Mouse (Mus musculus): ENCODE data around the gene Tbl2.

Tbl2 gene

GRCm38 (mm10) chr5:135149053-135149819 lies at the start of gene Tbl2:
Tbl2 (plus strand) TSS chr5:135149657.
- peak; percentile 99 for DNase-seq

DNA sequence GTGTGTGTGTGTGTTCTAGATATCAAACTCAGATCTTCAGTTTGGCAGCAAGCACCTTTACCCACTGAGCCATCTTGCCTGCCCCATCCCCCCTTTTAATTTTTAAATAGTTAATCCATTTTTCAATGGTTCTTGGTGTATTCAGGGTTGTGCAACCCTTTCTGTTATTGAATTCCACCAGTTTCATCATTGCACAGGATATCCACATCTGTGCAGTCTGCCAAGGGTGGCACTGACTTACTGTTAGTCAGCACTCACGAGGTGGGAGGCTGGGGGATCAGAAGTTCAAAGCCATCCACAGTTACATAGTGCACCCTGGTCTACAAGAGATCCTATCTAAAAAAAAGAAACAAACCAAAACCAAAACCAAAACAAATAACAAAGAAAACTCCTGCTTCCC lies 48.5 kb upstream of the Tbl2 start:
- no peak for DNase-seq

DNA sequence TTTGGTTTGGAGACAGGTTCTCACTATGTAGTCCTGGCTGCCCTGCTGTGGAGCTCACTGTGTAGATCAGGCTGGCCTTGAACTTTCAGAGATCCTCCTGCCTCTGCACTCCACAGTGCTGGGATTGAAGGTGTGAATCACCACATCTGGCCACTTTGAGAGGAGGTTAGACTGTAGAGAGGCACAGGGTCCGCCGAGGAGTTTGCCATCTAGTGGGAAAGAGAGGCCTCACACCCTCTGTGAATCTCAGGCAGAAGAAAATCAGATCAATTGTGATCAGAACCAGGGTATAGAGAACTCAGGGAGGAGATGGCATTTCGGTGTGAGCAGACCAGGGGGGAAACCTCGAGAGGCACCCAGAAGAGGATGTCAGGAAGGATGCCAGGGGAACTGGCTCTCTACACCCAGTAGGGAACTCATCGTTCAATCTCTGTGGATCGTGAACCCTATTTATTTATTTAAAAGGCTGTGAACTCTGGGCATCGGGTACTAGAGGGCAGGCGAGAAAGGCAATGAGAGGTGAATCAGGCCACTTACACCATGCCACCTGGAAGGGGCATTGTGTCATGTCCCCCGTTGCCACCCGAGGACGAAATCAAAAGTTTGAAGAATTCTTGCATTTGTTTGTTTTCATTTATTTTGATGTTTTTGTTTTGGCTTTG lies 45.3 kb upstream of the Tbl2 start:
- DNase-seq: peak; percentile 11

DNA sequence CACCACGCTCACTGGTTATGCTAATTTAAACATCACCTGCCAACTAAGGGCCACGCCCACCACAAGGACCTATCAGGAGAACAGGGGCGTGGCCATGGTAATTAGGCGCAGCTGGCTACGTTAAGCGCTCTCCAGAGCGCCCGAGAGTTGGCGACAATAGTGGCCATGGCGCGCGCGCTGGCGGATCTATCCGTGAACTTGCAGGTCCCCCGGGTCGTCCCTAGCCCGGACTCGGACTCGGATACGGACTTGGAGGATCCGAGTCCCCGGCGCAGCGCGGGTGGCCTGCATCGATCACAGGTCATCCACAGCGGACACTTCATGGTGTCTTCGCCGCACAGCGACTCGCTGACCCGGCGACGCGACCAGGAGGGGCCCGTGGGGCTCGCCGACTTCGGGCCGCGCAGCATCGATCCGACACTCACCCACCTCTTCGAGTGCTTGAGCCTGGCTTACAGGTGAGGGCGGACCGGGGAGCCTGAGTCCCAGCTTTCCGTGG lies 42.6 kb upstream of the Tbl2 start:
- DNase-seq: peak; percentile 79

DNA sequence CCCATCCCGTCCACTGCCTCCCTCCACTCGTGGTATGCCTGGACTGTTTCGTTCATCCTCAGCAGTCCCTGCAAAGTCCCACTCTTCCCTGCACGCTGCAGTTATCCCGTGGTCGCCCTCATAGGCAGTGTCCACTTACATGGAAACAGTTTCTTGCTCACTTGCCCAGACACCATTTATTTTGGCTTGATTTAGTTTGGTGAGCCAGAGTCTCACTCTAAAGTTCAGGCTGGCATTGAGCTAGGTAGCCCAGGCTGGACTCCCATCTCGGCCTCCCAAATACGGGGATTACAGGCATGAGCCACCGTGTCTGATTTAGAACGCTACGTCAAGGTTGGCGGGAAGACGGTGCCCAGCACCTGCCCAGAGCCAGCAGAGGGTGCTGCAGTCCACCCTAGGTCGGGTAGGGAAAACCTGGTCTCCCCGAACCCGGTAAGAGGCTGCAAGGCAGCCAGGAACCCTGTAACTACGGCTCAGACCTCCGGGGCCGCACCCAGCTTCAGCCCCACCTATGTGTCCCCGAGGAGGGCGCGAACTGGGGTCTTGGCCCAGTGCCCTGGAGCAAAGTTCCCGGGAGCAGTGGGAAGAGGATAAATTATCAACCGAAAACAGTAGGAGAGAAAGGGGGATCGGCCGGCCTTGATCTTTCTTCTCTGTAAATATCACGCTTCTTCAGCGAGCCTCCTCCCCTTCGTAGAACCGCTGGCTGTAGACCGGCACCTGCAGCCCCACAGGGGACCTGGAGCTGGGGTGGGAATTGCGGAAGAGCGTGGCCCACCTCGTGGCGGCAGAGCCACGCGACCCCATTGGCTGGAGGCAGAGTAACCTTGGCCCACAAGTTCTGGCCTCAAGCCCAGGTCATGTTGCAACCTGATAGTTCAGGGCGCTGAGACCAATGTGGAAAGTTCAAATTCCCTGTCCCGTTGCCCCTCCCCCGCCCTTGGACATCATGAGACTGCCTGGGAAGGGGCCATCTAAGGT lies 41.6 kb upstream of the Tbl2 start:
- DNase-seq: peak; percentile 64

GRCm38 (mm10) chr5:135109017-135109416 lies 40.4 kb upstream of the Tbl2 start:
- DNase-seq: no peak

GRCm38 (mm10) chr5:135109426-135109825 lies 40.0 kb upstream of the Tbl2 start:
- no peak for DNase-seq

- DNase-seq: no peak
Measured at GRCm38 (mm10) chr5:135109976-135110375, 39.5 kb upstream of the Tbl2 start.

DNA sequence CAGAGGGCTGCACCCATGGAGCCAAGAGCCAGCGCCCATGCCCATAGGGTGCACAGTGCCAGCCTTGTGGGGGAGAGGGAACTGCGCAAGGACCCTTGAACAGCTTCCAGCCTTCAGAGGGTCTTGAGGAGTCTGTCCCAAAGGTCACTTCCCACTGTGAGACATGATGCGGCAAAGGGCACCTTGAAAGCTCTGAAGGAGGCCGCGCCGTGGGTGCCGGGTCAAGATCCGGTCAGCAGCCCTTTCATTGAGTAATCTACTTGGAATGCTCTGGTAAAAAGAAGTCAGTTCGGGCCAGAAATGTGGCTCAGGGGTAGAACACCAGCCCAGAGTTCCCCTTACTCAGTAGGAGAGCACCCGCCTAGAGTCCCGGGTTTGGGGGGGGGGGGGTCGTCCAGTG lies 35.7 kb upstream of the Tbl2 start:
- no peak for DNase-seq

- no peak for DNase-seq
Measured at GRCm38 (mm10) chr5:135115241-135115640, 34.2 kb upstream of the Tbl2 start.

GRCm38 (mm10) chr5:135118589-135119081 lies 30.8 kb upstream of the Tbl2 start:
- DNase-seq: peak; percentile 78

GRCm38 (mm10) chr5:135120753-135121152 lies 28.7 kb upstream of the Tbl2 start:
- DNase-seq: no peak

- DNase-seq: no peak
Measured at GRCm38 (mm10) chr5:135126121-135126520, 23.3 kb upstream of the Tbl2 start.

DNA sequence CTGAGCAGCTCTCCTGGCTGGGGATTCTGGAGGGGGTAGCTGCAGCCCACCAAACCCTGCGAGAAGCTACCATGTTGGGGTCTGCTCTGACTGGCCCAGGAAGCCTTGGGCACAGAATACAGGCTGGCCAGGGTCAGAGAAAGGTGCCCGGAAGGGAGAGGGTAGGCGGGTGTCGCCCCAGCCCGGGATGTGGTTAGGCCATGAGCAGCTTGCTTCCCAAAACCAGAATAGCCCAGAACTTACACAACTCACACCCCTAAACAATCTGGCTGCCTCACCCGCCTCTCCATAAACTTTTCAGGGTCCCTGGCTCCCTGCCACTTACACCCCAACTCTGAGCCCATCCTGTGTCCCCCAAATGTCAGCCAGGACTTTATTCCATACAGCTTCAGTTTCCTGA lies 21.8 kb upstream of the Tbl2 start:
- no peak for DNase-seq

DNA sequence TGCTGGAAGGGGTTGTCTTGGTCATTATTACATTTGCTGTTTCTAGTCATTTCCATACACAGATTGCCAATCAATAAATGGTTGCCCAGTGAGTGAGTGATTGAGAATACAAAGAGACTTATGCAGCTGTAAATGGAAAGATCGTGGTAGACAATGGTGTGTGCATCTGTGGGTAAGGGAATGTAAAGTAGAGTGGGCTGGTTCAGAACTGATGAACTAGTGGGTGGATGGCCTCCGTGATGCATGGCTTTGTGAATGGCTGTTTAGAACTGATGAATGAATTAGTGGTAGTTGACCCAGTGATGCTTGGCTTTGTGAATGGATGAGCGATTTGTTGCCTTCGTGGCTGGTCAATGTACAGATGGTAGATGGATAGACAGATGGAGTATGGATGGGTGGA lies 19.7 kb upstream of the Tbl2 start:
- DNase-seq: no peak

GRCm38 (mm10) chr5:135133736-135134405 lies 15.6 kb upstream of the Tbl2 start:
- DNase-seq: peak; percentile 71

GRCm38 (mm10) chr5:135134534-135134933 lies 14.9 kb upstream of the Tbl2 start:
- peak; percentile 49 for DNase-seq

DNA sequence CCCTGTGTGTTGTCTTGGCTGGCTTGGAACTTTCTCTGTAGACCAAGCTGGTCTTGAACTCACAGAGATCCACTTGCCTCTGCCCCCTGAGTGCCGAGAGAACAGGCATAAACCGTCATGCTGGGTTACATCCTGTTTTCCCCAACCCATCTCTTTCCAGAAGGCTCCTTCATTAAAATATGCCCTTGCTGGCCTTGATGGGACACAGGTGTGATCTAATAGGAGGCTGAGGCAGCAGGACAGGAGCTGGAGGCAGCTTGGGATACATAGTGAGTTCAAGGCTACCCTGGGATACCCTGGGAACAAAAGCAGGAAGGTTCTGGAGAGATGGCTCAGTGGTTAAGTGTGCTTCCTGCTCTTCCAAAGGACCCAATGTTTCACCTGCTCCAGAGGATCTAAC lies 9.6 kb upstream of the Tbl2 start:
- DNase-seq: no peak

DNA sequence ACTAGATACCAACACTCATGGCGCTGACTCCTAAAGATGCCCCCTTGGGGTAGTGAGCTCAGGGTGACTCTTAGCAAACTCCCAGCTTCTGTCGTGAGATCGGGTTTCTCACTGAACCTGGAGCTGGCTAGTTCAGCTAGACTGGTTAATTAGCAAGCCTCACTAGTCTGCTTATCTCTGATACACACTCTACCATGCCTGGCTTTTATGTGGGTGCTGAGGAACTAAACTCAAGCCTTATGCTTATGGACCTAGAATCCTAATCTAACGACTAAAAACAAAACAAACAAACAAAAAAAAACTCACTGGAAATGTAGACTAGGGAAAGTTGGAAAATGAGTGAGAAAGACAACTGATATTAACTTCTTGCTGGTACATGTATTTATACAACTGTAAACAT lies 5.0 kb upstream of the Tbl2 start:
- no peak for DNase-seq

- no peak for DNase-seq
Measured at GRCm38 (mm10) chr5:135145532-135145931, 3.9 kb upstream of the Tbl2 start.

DNA sequence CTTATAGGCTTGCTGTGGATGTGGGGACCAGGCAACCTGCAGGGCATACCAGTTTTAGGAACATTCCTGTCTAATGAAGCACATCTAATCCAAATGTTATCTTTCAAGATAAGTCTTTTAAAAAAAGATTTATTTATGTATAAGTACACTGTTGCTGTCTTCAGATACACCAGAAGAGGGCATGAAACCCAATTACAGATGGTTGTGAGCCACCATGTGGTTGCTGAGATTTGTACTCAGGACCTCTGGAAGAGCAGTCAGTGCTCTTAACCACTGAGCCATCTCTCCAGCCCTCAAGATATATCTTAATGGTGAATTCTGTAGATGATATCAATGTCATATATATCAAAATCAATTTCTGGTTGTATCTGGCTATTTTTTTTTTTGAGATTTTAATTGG lies 3.5 kb upstream of the Tbl2 start:
- no peak for DNase-seq

DNA sequence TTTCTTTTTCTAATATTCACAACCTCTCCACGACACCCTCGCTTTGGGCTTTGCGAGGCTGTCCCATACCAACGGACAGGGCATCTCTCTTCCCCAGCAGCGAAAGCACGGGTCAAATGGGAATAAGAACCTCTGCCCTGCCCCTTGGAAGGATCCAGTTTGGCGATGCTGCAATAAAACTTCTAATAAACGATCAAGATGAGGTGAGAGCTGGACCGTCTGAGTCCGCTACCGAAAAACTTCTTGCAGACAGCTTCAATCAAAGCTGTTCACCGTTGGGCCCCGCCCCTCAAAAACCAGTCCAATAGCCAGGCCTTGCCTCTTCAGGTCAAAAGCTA lies 773 bp upstream of the Tbl2 start:
- DNase-seq: no peak

DNA sequence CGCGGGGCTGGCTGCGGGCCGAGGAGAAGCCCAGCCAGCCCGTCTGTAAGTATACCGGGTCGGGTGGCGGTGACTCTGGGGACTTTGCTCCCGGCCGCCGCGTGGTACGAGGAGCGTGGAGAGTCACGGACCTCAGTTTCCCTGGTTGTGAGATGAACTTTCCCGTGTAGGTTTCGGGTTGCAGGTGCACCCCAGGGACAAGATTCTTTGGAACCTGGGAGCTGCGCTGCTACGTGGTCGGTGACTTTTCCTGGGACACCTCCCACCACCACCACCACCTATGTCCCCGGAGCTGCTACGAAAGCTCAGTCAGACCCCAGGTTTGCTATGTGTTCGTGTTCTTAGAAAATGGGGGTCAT lies 342 bp downstream of the Tbl2 start:
- DNase-seq: no peak

Measured in lung, postnatal 14 days (tissue).